In the genomic region with DNA sequence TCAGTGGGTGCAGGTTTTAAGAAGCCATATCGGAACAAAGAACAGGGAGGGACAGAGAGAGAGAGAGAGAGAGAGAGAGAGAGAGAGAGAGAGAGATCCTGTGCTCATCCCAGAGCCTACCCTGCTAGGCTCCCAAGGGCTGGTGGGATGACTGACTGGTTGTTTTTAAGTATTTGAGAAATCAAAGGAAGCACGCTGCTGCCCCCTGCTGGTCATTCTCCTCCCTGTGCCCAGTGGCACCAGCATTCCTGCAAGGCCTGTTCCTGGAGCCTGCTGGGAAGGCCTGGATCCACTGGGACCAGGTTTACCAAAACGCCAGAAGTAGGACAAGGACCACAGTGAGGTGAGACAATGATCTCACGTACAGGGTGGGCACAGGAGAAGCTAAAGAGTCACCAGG, we compare ENCODE assay signal across 9 mouse cellular contexts. TPM values are rescaled to one million over a fixed set of nuclear protein-coding genes. Genes with fewer than 3 reads are reported as not detected.
A peak's percentile ranks its signal among the peaks of the same experiment; 100 is the strongest.
DNase-seq lines count a peak whose midpoint lies in the region; ATAC-seq and TF ChIP-seq lines count a peak whose summit lies in the region.
"Had no signal": no experiment of that assay in that cellular context is flagged by ENCODE, and none has a peak within 500 bp of the region (broad histone marks: within the 10 kb centered on the region; RNA-seq: fewer than 3 reads in every experiment).

No protein-coding gene starts in this region.

- H3K27me3 ChIP-seq in G1E (ENCODE audit: insufficient read depth, low read length): peaks cover 7% of the 10 kb centered on the region; the same call in 1 of the 2 replicates
- H3K27me3 ChIP-seq in embryonic facial prominence, embryonic 10.5 days (replicated peaks; ENCODE audit: low read depth, poor library complexity, severe bottlenecking): no peaks in the 10 kb centered on the region
- no peaks in the 10 kb centered on the region for H3K27me3 ChIP-seq in small intestine, adult 2 months (ENCODE audit: control insufficient read depth, insufficient read depth, low read length)

- no peaks in the 10 kb centered on the region; the same call in 1 of the 2 replicates for H3K4me1 ChIP-seq in G1E (ENCODE audit: insufficient read depth, low read depth, low read length)
- H3K4me1 ChIP-seq in embryonic facial prominence, embryonic 10.5 days: peaks cover 6% of the 10 kb centered on the region; the same call in 1 of the 2 replicates
- no peaks in the 10 kb centered on the region for H3K4me1 ChIP-seq in small intestine, adult 2 months (ENCODE audit: control insufficient read depth, insufficient read depth, insufficient read length, low read length)
- H3K4me1 ChIP-seq: megakaryocyte, embryonic 14.5 days had no signal

- no peak for ATAC-seq in G1E (ENCODE audit: extremely low read depth, insufficient number of reproducible peaks, low FRiP score, poor library complexity, severe bottlenecking)
- ATAC-seq in erythroid progenitor cell, adult 5-6 weeks (replicated peaks; ENCODE audit: low FRiP score, poor library complexity, severe bottlenecking): no peak

- peak; percentile 73 for TF ChIP-seq CTCF in G1E (IDR thresholded peaks at IDR 0.05; ENCODE audit: low read depth, low read length)
- TF ChIP-seq CTCF in small intestine, adult 2 months (IDR thresholded peaks at IDR 0.05; ENCODE audit: extremely low read depth, insufficient read length, insufficient replicate concordance, low read depth, low read length): peak; percentile 78; the same call in 1 of the 2 replicates

- no peak overlapping the region for H3K4me3 ChIP-seq in G1E (ENCODE audit: low read depth, low read length)
- no peak overlapping the region for H3K4me3 ChIP-seq in embryonic facial prominence, embryonic 10.5 days
- H3K4me3 ChIP-seq in small intestine, adult 2 months (ENCODE audit: low read depth, low read length): no peak overlapping the region
- H3K4me3 ChIP-seq: megakaryocyte, embryonic 14.5 days had no signal

- TF ChIP-seq POLR2A in small intestine, adult 2 months (IDR thresholded peaks at IDR 0.05; ENCODE audit: low read depth, low read length): no peak

- DNase-seq in G1E (ENCODE audit: low spot score): peak; percentile 45
- peak; percentile 91 for DNase-seq in adrenal gland, postnatal 25 days
- peak; percentile 90 for DNase-seq in embryonic facial prominence, embryonic 10.5 days (ENCODE audit: low spot score)
- peak; percentile 83 for DNase-seq in heart, adult 8-10 months (ENCODE audit: low spot score)
- peak; percentile 95 for DNase-seq in layer of hippocampus, adult 9-10 months (ENCODE audit: low spot score)
- peak; percentile 74 for DNase-seq in lung, postnatal 25 days (ENCODE audit: low spot score)

- no peaks in the 10 kb centered on the region for H3K36me3 ChIP-seq in G1E (replicated peaks)
- no peaks in the 10 kb centered on the region for H3K36me3 ChIP-seq in embryonic facial prominence, embryonic 10.5 days (replicated peaks)
- H3K36me3 ChIP-seq in small intestine, adult 2 months (ENCODE audit: control insufficient read depth, insufficient read depth, low read length): no peaks in the 10 kb centered on the region

- H3K27ac ChIP-seq in embryonic facial prominence, embryonic 10.5 days (replicated peaks): no peak overlapping the region
- no peak overlapping the region for H3K27ac ChIP-seq in small intestine, adult 2 months (ENCODE audit: insufficient read depth, low read depth, low read length)

- 13% methylated on average over 4 of the region's 4 CpGs for WGBS in embryonic facial prominence, embryonic 10.5 days
- 28% methylated on average over 4 of the region's 4 CpGs for WGBS in small intestine, adult 2 months

- no peaks in the 10 kb centered on the region for H3K9me3 ChIP-seq in G1E (replicated peaks)
- H3K9me3 ChIP-seq in embryonic facial prominence, embryonic 10.5 days: no peaks in the 10 kb centered on the region
- H3K9me3 ChIP-seq: megakaryocyte, embryonic 14.5 days had no signal

RNA-seq across cellular contexts. Expression of gene Ppp1r26, which starts 26.7 kb away (rescaled TPM):
- not detected in 2 replicates for total RNA-seq in G1E (2014; fragmentation: Nextera tagmentation)
- total RNA-seq in G1E (2017): 0.16 TPM in 1 of 2 replicates, not detected in the other
- not detected in 2 replicates for polyA plus RNA-seq in G1E (2012)
- 5.5 and 9.6 TPM in 2 replicates for total RNA-seq in adrenal gland, postnatal 25 days (2021)
- polyA plus RNA-seq in embryonic facial prominence, embryonic 10.5 days (2016; fragmentation: Nextera tagmentation; extraction: Ambion mirVana): 5.0 and 5.3 TPM in 2 replicates
- total RNA-seq in heart, adult 8-10 months (2022): 1 to 10 TPM; 3.4 to 6.9 (median 3.9) TPM
- polyA plus RNA-seq in small intestine, adult 2 months (2012; rRNA removed): 0.80 and 1.2 TPM in 2 replicates
- not detected in 2 replicates for total RNA-seq in erythroid progenitor cell, adult 5-6 weeks (2015; ENCODE audit: low replicate concordance)
- not detected in 2 replicates for total RNA-seq in erythroid progenitor cell, adult 5-6 weeks (2017; ENCODE audit: low replicate concordance)

RNA-seq across cellular contexts. Expression of gene 1700007K13Rik, which starts 46.2 kb away (rescaled TPM):
- total RNA-seq in G1E (2014; fragmentation: Nextera tagmentation) (not detected in 2 replicates), G1E (2017) (not detected in 2 replicates)
- 0.14 and 0.36 TPM in 2 replicates for polyA plus RNA-seq in G1E (2012)
- total RNA-seq in adrenal gland, postnatal 25 days (2021): 1.0 TPM in 1 of 2 replicates, not detected in the other
- 1.3 and 1.5 TPM in 2 replicates for polyA plus RNA-seq in embryonic facial prominence, embryonic 10.5 days (2016; fragmentation: Nextera tagmentation; extraction: Ambion mirVana)
- total RNA-seq in heart, adult 8-10 months (2022): under 1 TPM in 1 of 4 experiments, not detected in 3; 0.43 TPM
- polyA plus RNA-seq in small intestine, adult 2 months (2012; rRNA removed): not detected in 2 replicates
- total RNA-seq in erythroid progenitor cell, adult 5-6 weeks (2015; ENCODE audit: low replicate concordance): not detected in 2 replicates
- total RNA-seq in erythroid progenitor cell, adult 5-6 weeks (2017; ENCODE audit: low replicate concordance): not detected in 2 replicates

RNA-seq across cellular contexts. Expression of gene Mrps2, which starts 48.0 kb away (rescaled TPM):
- total RNA-seq in G1E (2014; fragmentation: Nextera tagmentation) (101 TPM in 2 replicates), G1E (2017) (30.3 and 33.4 TPM in 2 replicates)
- 46.4 and 49.6 TPM in 2 replicates for polyA plus RNA-seq in G1E (2012)
- total RNA-seq in adrenal gland, postnatal 25 days (2021): 52.4 and 61.8 TPM in 2 replicates
- polyA plus RNA-seq in embryonic facial prominence, embryonic 10.5 days (2016; fragmentation: Nextera tagmentation; extraction: Ambion mirVana): 68.5 and 71.9 TPM in 2 replicates
- total RNA-seq in heart, adult 8-10 months (2022): 10 to 100 TPM; 39.1 to 46.8 (median 42.0) TPM
- 16.4 and 21.0 TPM in 2 replicates for polyA plus RNA-seq in small intestine, adult 2 months (2012; rRNA removed)
- total RNA-seq in erythroid progenitor cell, adult 5-6 weeks (2015; ENCODE audit: low replicate concordance): 8.0 and 8.3 TPM in 2 replicates
- 2.3 and 5.9 TPM in 2 replicates for total RNA-seq in erythroid progenitor cell, adult 5-6 weeks (2017; ENCODE audit: low replicate concordance)

Comparison
In these comparisons a context has a peak if more than half of its experiments do, and no peak if none do; other contexts are left out.
1. DNase-seq: peak in every context shown above with its lines; median percentile 95 in layer of hippocampus, adult 9-10 months; 91 in adrenal gland, postnatal 25 days; 90 in embryonic facial prominence, embryonic 10.5 days; 83 in heart, adult 8-10 months; 74 in lung, postnatal 25 days; 45 in G1E.